Mouse (Mus musculus) C2C12 (cell line): ENCODE data around the gene Hlcs.

ENCODE experiments used
- CEBPB ChIP-seq: IDR thresholded peaks from one replicate; pipeline ENCODE4 v1.6.1; 2011; ENCODE audit warnings: low read depth, mild to moderate bottlenecking, control low read depth, moderate library complexity
- CTCF ChIP-seq: IDR thresholded peaks from one replicate; pipeline ENCODE4 v1.5.1; 2011; ENCODE audit not compliant: control insufficient read depth, insufficient read depth, insufficient read length
- FOSL1 ChIP-seq: IDR thresholded peaks from one replicate; pipeline ENCODE4 v1.8.0; 2011; ENCODE audit warnings: mild to moderate bottlenecking, low read length; ENCODE audit not compliant: poor library complexity, insufficient read depth, severe bottlenecking
- MAX ChIP-seq: IDR thresholded peaks from one replicate; pipeline ENCODE4 v1.6.1; 2011; ENCODE audit warnings: mild to moderate bottlenecking, control low read depth
- MYOD1 ChIP-seq: IDR thresholded peaks from one replicate; pipeline ENCODE4 v1.6.1; 2011; ENCODE audit warnings: low read depth; ENCODE audit not compliant: control insufficient read depth, insufficient read length
- USF1 ChIP-seq: IDR thresholded peaks from one replicate; pipeline ENCODE4 v1.6.1; 2011; ENCODE audit warnings: low read depth, mild to moderate bottlenecking, control low read depth, moderate library complexity

DNA sequence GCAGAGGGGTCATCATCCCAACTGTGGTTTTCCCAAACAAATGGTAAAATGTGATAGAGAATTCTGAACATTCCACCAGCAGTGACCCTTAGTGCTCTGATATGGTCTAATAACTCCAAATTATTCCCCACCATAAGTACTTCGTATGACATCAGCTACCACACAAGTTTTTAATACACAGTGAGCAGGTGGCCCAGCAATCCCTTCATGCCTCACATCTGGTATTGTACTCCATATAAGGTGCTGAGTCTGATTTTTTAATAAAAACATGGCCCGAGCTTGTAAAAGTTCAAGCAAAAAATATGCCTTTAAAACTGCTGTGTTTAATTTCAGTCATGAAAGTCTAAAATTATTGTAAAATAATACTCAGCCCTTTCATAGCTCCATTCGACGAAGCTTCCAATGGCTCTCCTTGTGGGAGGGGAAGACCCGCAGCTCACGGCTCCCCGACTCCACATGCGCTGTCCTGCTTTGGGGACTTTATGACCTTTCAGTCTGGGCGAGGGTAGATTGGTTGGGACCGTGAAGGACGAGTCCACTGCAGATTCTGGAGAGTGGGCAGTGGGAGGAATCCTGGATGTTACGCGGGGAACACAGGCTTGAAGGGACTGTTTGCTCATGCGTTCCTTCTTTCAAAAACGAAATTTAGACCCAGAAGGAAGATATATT is 102.5 kb downstream of the Hlcs start:
- TF ChIP-seq CTCF (no peak), CEBPB (no peak), FOSL1 (no peak), MYOD1 (no peak), USF1 (no peak), MAX (no peak)
